Mouse (Mus musculus): ENCODE results near the gene Kbtbd6.
A peak's percentile ranks its signal among the peaks of the same experiment; 100 is the strongest.

Gene Kbtbd6

DNA sequence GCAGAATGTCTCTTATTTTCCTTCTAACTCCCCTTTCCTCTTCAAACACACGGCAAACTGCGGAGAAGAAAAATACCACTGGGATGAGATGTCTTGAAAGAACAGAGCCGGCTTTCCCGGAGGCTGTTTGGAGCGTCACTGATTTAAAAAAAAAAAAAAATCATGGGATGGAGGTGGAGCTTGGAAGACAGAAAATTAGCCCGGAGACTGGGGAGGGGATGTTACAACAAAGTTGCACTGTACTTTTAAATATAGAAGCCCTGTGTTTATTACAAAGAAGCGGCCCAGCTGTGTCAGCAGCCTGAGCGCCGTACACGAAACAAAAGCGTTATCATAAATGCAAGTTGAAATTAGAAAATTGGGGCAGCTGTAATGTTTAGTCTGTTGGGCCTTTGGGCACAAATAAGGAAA lies 30.6 kb downstream of the Kbtbd6 start:
- DNase-seq = peak; percentile 69

DNA sequence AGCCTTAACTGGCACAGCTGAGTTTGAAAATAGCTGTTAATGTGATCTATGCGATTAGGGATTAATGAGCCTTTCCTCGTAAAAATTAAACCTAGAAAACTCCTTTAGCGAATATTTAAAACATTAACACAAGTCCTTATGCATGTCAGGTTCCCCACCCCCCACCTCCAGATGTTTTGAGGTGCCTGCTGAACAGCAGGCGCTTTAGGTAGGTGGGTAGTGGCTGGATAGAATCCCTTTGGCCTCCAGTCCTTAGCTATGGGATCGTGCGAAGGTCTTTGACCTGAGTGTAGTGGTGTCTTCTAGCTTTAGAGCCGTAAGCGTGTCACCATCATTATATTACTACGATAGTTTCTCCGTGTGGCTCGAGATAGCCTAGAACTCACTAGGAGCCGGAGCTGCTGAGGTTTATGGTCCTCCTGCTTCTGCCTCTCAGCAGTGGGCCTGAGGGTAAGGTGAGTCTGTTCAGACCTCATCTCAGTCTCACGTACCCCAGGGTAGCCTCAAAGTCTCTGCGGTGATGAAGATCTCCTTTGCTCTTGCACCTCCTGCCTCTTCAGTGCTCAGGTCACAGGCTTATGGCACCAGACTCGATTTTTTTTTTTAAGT lies 31.2 kb downstream of the Kbtbd6 start:
- peak; percentile 23 for DNase-seq

DNA sequence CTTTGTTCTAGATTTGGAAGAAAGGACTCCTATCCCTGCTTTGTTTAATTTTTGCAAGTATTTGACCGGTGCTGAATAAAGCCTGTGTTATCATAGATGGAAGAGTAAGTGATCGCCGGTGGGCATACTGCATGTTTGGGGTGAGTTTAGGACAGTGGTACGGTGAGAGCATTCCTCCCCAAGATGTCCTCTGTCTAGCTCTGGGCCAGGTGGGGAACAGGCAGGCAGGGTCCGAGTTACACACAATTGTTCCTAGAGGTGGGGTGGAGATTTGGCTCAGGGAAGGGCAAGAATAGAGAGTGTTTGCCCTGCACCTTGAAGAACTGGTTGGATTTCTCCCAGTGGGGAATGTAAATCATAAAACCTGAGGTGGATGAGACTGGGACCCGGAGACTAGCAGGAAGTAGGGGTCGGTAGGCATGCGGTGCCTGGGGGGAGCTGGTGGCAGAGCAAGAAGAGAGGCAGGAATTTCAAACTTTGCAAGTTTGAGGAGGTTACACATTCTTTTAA lies 32.0 kb downstream of the Kbtbd6 start:
- DNase-seq = no peak

DNA sequence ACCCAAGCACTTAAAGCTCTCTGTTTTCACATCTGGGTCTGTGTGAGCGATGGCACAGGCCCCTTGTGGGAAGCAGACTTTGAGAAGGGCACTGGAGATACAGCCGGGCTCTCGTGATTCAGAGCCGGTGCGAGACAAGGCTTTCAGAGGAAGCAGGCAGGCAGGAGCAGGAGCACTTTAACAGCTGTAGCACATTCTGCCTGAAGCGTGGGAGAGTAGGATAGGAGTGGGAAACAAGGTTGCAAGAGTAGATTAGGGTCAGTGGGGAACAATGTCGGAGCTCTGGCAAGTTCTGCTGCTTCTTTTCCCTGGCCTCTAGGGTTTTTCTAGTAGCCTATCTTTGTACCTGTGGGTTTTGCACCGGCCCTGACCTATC lies 35.0 kb downstream of the Kbtbd6 start:
- no peak for DNase-seq

- peak; percentile 74 for DNase-seq
Observed at GRCm38 (mm10) chr14:79486993-79487731, 35.5 kb downstream of the Kbtbd6 start.

DNA sequence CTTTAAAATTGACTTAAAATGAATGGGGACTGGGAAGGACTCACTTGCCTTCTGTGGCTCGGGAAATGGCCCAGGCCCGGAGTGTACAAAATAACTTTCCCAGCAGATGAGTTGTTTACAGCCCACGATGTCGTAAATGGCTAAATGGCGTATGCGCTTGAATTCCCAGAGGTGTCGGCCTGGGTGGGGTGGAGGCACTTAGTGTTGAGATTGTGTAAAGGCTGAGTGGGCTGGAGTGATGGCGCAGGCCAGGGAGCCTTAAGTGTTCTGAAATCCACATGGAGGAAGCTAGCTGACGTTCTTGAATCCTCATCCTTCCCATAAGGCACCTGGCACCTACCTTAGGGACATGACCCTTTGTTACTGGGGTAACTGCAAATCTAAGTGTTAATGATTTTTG lies 36.9 kb downstream of the Kbtbd6 start:
- peak; percentile 48 for DNase-seq

GRCm38 (mm10) chr14:79489150-79489549 lies 37.5 kb downstream of the Kbtbd6 start:
- DNase-seq = peak; percentile 36

DNA sequence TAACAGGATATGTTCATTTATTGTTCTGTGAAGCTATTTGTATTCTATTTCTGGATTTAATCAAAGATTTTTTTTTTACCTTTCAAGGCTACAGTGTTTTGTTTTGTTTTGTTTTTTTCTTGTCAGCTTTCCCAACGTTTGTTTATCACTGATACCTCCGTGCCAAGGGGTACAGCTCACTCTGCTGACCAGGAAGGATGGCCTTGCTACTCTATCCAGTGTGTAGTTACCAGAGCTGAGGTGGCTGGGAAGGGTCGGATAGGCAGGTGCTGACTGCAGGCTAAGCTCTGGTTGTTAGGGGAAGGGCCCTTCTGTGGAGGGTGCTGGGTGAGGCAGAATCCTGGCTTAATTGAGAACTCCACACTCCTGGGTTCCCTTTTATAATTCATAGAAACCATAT lies 38.6 kb downstream of the Kbtbd6 start:
- no peak for DNase-seq

GRCm38 (mm10) chr14:79494349-79494748 lies 42.7 kb downstream of the Kbtbd6 start:
- DNase-seq = no peak

- DNase-seq = no peak
Observed at GRCm38 (mm10) chr14:79499326-79499725, 47.7 kb downstream of the Kbtbd6 start.

DNA sequence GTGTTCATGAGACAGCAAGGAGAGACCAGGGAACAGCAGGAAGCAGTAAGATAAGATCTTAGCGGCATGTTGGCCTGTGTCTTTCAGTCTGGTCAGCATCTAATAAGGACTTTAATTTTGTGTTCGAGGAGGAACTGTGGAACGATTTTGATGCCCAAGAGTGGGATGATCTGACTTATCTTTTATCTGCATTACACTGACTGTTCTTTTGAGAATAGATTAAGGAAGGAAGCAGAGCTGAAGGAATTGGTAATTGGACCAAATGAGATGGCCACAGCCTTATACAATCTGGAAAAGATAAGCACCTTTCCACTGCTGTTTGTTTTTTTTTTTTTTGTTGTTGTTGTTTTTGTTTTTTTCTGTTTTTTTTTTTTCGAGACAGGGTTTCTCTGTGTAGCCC lies 49.1 kb downstream of the Kbtbd6 start:
- no peak for DNase-seq

DNA sequence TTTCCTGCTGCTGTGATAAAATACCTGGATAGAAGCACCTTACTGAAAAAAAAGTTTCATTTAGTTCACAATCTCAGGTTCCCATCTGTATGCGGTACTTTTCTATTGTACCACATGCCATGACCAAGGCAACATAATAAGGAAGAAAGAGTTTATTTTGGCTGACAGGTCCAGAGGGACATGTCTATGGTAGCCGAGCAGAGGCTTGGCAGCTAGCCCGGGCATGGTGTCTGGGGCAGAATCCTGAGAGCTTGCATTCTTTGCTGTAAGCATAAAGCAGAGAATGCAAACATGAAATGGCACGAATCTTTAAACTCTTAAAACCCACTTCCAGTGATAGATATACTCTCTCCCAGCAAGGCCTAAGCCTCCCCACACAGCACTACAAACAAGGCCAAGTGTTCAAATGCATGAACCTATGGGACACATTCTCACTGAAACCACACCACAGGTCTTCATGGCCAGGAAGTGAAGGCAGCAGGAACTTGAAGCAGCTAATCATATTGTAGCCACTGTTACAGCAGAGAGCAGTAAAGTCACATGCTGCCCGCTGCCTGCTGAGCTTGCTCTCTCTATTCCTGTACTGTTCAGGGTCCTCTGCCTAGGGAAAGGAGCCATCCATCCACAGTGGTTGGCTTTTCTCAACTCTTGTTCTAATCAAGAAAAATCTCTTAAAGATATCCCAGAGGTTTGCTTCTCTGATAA lies 51.9 kb downstream of the Kbtbd6 start:
- peak; percentile 77 for DNase-seq
